Mouse (Mus musculus): ENCODE measurements at regions not wholly inside any gene's neighbourhood (a gene's known extent, or its start where the extent isn't known, plus 50 kb on each side); places are given as distances from the start of the nearest gene placed in this dataset.

GRCm38 (mm10) chr5:83991513-83991912 lies 425.7 kb downstream of the Epha5 start:
- no peak for DNase-seq (ENCODE audit: extremely low spot score in 1 of 2, low spot score in 1 of 2)

GRCm38 (mm10) chr5:83990679-83991498 lies 426.3 kb downstream of the Epha5 start:
- DNase-seq (ENCODE audit: extremely low spot score in 1 of 2, low spot score in 1 of 2) = peak in 1 of 2 experiments; percentile 17

GRCm38 (mm10) chr5:83961573-83961972 lies 455.6 kb downstream of the Epha5 start:
- no peak for DNase-seq (ENCODE audit: extremely low spot score in 1 of 2, low spot score in 1 of 2)

DNA sequence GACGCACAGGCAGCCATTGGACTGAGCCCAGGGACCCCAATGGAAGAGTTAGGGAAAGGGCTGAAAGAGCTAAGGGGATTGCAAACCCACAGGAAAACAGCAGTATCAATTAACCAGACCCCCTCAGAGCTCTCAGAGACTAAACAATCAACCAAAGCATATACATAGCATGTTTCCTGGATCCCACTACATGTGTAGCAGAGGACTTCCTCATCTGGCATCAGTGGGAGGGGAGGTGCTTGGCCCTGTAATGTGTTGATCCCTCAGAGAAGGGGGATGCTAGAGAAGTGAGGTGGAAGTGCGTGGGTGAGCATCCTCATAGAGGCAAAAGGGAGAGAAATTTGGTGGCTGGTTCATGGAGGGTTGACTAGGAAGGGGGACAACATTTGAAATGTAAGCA lies 458.4 kb downstream of the Epha5 start:
- DNase-seq (ENCODE audit: extremely low spot score in 1 of 2, low spot score in 1 of 2) = no peak

- DNase-seq (ENCODE audit: extremely low spot score in 1 of 2, low spot score in 1 of 2) = no peak
These were observed 459.0 kb downstream of the Epha5 start for GRCm38 (mm10) chr5:83958196-83958595.

Measured in frontal cortex, adult 2 months (tissue).